Mouse (Mus musculus) cerebellum, postnatal 10 days (tissue): ENCODE results near the gene D16Ertd472e.

Experiments used
- DNase-seq, 2 experiments: peaks; one replicate each; pipeline ENCODE4 v3.0.0; 2021; ENCODE audit warnings: mixed read lengths in 2 of 2

The D16Ertd472e gene

GRCm38 (mm10) chr16:78576478-78577084 lies at the start of gene D16Ertd472e:
Gene D16Ertd472e (minus strand): TSS chr16:78576708.
- DNase-seq, result peak; percentile 82 to 89

GRCm38 (mm10) chr16:78622755-78623154 lies 46.2 kb upstream of the D16Ertd472e start:
- DNase-seq, result no peak

GRCm38 (mm10) chr16:78619386-78619785 lies 42.9 kb upstream of the D16Ertd472e start:
- DNase-seq, result no peak

- no peak for DNase-seq
Measured at GRCm38 (mm10) chr16:78617757-78618532, 41.4 kb upstream of the D16Ertd472e start.

GRCm38 (mm10) chr16:78606202-78606601 lies 29.7 kb upstream of the D16Ertd472e start:
- DNase-seq, result no peak

- DNase-seq, result no peak
Measured at GRCm38 (mm10) chr16:78598919-78599318, 22.4 kb upstream of the D16Ertd472e start.

- DNase-seq, result no peak
Measured at GRCm38 (mm10) chr16:78596381-78596780, 19.9 kb upstream of the D16Ertd472e start.

- no peak for DNase-seq
Measured at GRCm38 (mm10) chr16:78595821-78596220, 19.3 kb upstream of the D16Ertd472e start.

- DNase-seq, result no peak
Measured at GRCm38 (mm10) chr16:78594154-78594553, 17.6 kb upstream of the D16Ertd472e start.

- DNase-seq, result no peak
Measured at GRCm38 (mm10) chr16:78591130-78591529, 14.6 kb upstream of the D16Ertd472e start.

- DNase-seq, result no peak
Measured at GRCm38 (mm10) chr16:78588821-78589220, 12.3 kb upstream of the D16Ertd472e start.

GRCm38 (mm10) chr16:78586621-78587020 lies 10.1 kb upstream of the D16Ertd472e start:
- no peak for DNase-seq

GRCm38 (mm10) chr16:78585664-78586397 lies 9.3 kb upstream of the D16Ertd472e start:
- no peak for DNase-seq

GRCm38 (mm10) chr16:78585163-78585562 lies 8.7 kb upstream of the D16Ertd472e start:
- DNase-seq, result no peak

- DNase-seq, result no peak
Measured at GRCm38 (mm10) chr16:78583968-78584367, 7.5 kb upstream of the D16Ertd472e start.

- DNase-seq, result no peak
Measured at GRCm38 (mm10) chr16:78580387-78580786, 3.9 kb upstream of the D16Ertd472e start.

- DNase-seq, result no peak
Measured at GRCm38 (mm10) chr16:78579386-78579785, 2.9 kb upstream of the D16Ertd472e start.

- DNase-seq, result peak; percentile 10 to 12
Measured at GRCm38 (mm10) chr16:78577085-78577671, 670 bp upstream of the D16Ertd472e start.

- DNase-seq, result peak; percentile 71 to 72
Measured at GRCm38 (mm10) chr16:78575852-78576477, 543 bp downstream of the D16Ertd472e start.

GRCm38 (mm10) chr16:78575190-78575851 lies 1.2 kb downstream of the D16Ertd472e start:
- no peak for DNase-seq

GRCm38 (mm10) chr16:78574241-78574640 lies 2.3 kb downstream of the D16Ertd472e start:
- peak in 1 of 2 experiments; percentile 4 for DNase-seq

GRCm38 (mm10) chr16:78573016-78573415 lies 3.5 kb downstream of the D16Ertd472e start:
- no peak for DNase-seq
